Mouse (Mus musculus): ENCODE results near the gene Cant1. TPM values are rescaled to one million over a fixed set of nuclear protein-coding genes. Genes with fewer than 3 reads are reported as not detected.

The Cant1 gene
- polyA plus RNA-seq, 1 experiment from 2014 or later, result 19.1 TPM

GRCm38 (mm10) chr11:118447346-118447745 is 28.5 kb upstream of the Cant1 start:
- no peak overlapping the region for H3K4me2 ChIP-seq
- ATAC-seq (ENCODE audit: extremely low read depth, insufficient number of reproducible peaks, low FRiP score, low TSS enrichment), result no peak
- H3K27ac ChIP-seq (replicated peaks), result no peak overlapping the region
- H3K9me3 ChIP-seq, result no peaks in the 10 kb centered on the region
- H3K27me3 ChIP-seq (replicated peaks), result peaks cover 29% of the 10 kb centered on the region
- H3K4me3 ChIP-seq, result no peak overlapping the region
- WGBS, result 73% methylated on average over 4 of the region's 4 CpGs
- H3K36me3 ChIP-seq, result peaks cover 4% of the 10 kb centered on the region; the same call in 1 of the 2 replicates
- H3K4me1 ChIP-seq, result peaks cover 8% of the 10 kb centered on the region
- H3K9ac ChIP-seq, result no peak overlapping the region

- ATAC-seq (ENCODE audit: extremely low read depth, insufficient number of reproducible peaks, low FRiP score, low TSS enrichment), result no peak
These were observed 27.0 kb upstream of the Cant1 start for GRCm38 (mm10) chr11:118445843-118446242.

DNA sequence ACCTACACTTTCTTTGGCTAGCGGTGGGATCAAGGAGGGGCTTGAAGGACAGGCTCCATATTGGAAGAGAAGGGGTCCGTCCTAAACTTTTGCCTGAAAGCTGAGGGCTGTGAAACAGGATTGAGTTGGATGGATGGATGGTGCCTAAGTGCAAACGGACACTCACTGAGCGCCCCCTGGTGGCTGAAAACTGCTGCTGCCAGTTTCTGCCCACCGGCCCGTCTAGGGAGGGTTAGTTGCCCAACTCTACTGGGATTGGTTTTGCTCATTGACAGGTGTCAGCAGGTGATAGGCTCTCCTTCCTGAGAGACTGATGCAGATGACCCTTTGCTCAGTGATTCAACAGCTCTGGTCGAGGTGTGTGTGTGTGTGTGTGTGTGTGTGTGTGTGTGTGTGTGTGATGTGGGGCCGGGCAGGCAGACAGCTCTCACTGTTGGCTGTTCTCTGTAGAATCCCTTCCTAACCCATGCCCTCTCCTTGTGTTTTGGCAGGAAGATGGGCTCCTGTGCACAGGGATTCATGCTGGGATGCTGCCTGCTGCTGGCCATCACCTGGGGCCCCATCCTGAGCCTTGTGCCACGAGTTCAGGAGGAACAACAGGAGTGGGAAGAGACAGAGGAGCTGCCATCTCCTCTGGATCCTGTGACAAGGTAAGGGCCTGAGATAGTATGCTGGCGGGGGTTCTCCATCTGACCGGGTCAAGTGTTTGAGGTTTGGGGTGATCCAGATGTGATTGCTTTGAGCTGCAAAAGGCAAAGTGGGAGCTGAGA is 24.5 kb upstream of the Cant1 start:
- no peak overlapping the region for H3K9ac ChIP-seq
- H3K9me3 ChIP-seq, result no peaks in the 10 kb centered on the region
- 0 out of 2 replicates have a peak overlapping the region, but pooled peaks have one; percentile 16 for H3K4me2 ChIP-seq
- H3K27ac ChIP-seq (replicated peaks), result no peak overlapping the region
- peaks cover 22% of the 10 kb centered on the region for H3K4me1 ChIP-seq
- 0 out of 2 replicates have a peak, but pooled peaks have one; percentile 40 for ATAC-seq (ENCODE audit: extremely low read depth, insufficient number of reproducible peaks, low FRiP score, low TSS enrichment)
- WGBS, result 29% methylated on average over 11 of the region's 11 CpGs
- no peak overlapping the region for H3K4me3 ChIP-seq
- peaks cover 29% of the 10 kb centered on the region for H3K27me3 ChIP-seq (replicated peaks)
- H3K36me3 ChIP-seq, result peaks cover 4% of the 10 kb centered on the region; the same call in 1 of the 2 replicates

More at GRCm38 (mm10) chr11:118445843-118446242, 27.0 kb upstream of the Cant1 start:
- Histone ChIP-seq H3K9me3 (no peaks in the 10 kb centered on the region), H3K4me3 (no peak overlapping the region), H3K27me3 (replicated peaks) (peaks cover 29% of the 10 kb centered on the region), H3K27ac (replicated peaks) (no peak overlapping the region), H3K4me2 (no peak overlapping the region), H3K4me1 (peaks cover 9% of the 10 kb centered on the region), H3K9ac (no peak overlapping the region), H3K36me3 (peaks cover 4% of the 10 kb centered on the region; the same call in 1 of the 2 replicates)
- 10% methylated on average over 3 of the region's 3 CpGs for WGBS

- H3K27me3 ChIP-seq (replicated peaks), result peaks cover 28% of the 10 kb centered on the region
These were observed 23.8 kb upstream of the Cant1 start for GRCm38 (mm10) chr11:118442691-118443090.

GRCm38 (mm10) chr11:118438665-118439414 is 20.0 kb upstream of the Cant1 start:
- H3K4me3 ChIP-seq, result no peak overlapping the region
- peaks cover 6% of the 10 kb centered on the region for H3K27me3 ChIP-seq (replicated peaks)
- peaks cover 44% of the 10 kb centered on the region for H3K4me1 ChIP-seq
- H3K27ac ChIP-seq (replicated peaks), result peak overlapping the region; percentile 37
- ATAC-seq (ENCODE audit: extremely low read depth, insufficient number of reproducible peaks, low FRiP score, low TSS enrichment), result no peak
- no peak overlapping the region for H3K4me2 ChIP-seq
- no peaks in the 10 kb centered on the region for H3K9me3 ChIP-seq
- no peak overlapping the region for H3K9ac ChIP-seq
- no peaks in the 10 kb centered on the region for H3K36me3 ChIP-seq
- 34% methylated on average over 11 of the region's 11 CpGs for WGBS

More at GRCm38 (mm10) chr11:118442691-118443090, 23.8 kb upstream of the Cant1 start:
- 0 out of 2 replicates have a peak overlapping the region, but pooled peaks have one; percentile 16 for H3K4me2 ChIP-seq
- H3K27ac ChIP-seq (replicated peaks), result no peak overlapping the region
- H3K9ac ChIP-seq, result 0 out of 2 replicates have a peak overlapping the region, but pooled peaks have one; percentile 24
- H3K36me3 ChIP-seq, result peaks cover under 1% of the 10 kb centered on the region; the same call in 1 of the 2 replicates
- no peak for ATAC-seq (ENCODE audit: extremely low read depth, insufficient number of reproducible peaks, low FRiP score, low TSS enrichment)
- no peak overlapping the region for H3K4me3 ChIP-seq
- peaks cover 29% of the 10 kb centered on the region for H3K4me1 ChIP-seq
- H3K9me3 ChIP-seq, result no peaks in the 10 kb centered on the region
- 24% methylated on average over 13 of the region's 13 CpGs for WGBS

GRCm38 (mm10) chr11:118436471-118436935 is 17.6 kb upstream of the Cant1 start:
- Histone ChIP-seq H3K4me3 (no peak overlapping the region), H3K4me2 (no peak overlapping the region), H3K9me3 (no peaks in the 10 kb centered on the region), H3K9ac (no peak overlapping the region), H3K27me3 (replicated peaks) (no peaks in the 10 kb centered on the region; the same call in 1 of the 2 replicates), H3K36me3 (no peaks in the 10 kb centered on the region), H3K27ac (replicated peaks) (no peak overlapping the region), H3K4me1 (peaks cover 54% of the 10 kb centered on the region)
- 36% methylated on average over 6 of the region's 6 CpGs for WGBS
- no peak for ATAC-seq (ENCODE audit: extremely low read depth, insufficient number of reproducible peaks, low FRiP score, low TSS enrichment)

GRCm38 (mm10) chr11:118434093-118434492 is 15.2 kb upstream of the Cant1 start:
- Histone ChIP-seq H3K9ac (peak overlapping the region; percentile 58), H3K27me3 (replicated peaks) (peaks cover 3% of the 10 kb centered on the region)

DNA sequence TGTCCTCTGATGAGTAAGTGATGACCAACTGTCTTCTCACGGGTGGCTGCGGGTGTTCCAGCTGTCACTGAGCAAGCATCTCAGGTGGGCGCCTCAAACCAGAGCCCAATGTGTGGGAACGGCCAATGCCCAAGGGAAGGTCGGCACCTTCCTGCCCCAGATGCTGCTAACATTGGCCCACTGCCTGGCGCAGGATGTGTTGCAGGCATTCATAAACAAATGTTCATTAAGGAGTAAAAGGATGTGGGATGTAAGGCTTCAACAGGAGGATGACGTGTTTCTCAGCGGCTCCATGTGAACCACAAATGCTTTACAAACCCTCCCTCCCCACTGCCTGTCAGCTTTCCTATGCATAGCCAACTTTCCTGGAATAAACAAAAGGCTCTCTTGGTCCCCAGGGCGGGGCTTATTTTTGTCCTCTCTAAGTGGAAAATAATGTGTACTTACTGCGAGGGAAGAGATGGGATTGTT is 14.5 kb upstream of the Cant1 start:
- peak overlapping the region; percentile 58 for H3K9ac ChIP-seq
- H3K4me2 ChIP-seq, result peak overlapping the region; percentile 64
- H3K27ac ChIP-seq (replicated peaks), result peak overlapping the region; percentile 61
- 59% methylated on average over 10 of the region's 10 CpGs for WGBS
- no peak for ATAC-seq (ENCODE audit: extremely low read depth, insufficient number of reproducible peaks, low FRiP score, low TSS enrichment)
- H3K27me3 ChIP-seq (replicated peaks), result peaks cover 10% of the 10 kb centered on the region
- H3K9me3 ChIP-seq, result no peaks in the 10 kb centered on the region
- H3K4me1 ChIP-seq, result peaks cover 70% of the 10 kb centered on the region
- H3K36me3 ChIP-seq, result no peaks in the 10 kb centered on the region
- peak overlapping the region; percentile 41 for H3K4me3 ChIP-seq

More at GRCm38 (mm10) chr11:118434093-118434492, 15.2 kb upstream of the Cant1 start:
- peak overlapping the region; percentile 64 for H3K4me2 ChIP-seq
- peaks cover 70% of the 10 kb centered on the region for H3K4me1 ChIP-seq
- peak overlapping the region; percentile 41 for H3K4me3 ChIP-seq
- ATAC-seq (ENCODE audit: extremely low read depth, insufficient number of reproducible peaks, low FRiP score, low TSS enrichment), result no peak
- H3K27ac ChIP-seq (replicated peaks), result peak overlapping the region; percentile 61
- 26% methylated on average over 13 of the region's 13 CpGs for WGBS
- H3K9me3 ChIP-seq, result no peaks in the 10 kb centered on the region
- H3K36me3 ChIP-seq, result no peaks in the 10 kb centered on the region

DNA sequence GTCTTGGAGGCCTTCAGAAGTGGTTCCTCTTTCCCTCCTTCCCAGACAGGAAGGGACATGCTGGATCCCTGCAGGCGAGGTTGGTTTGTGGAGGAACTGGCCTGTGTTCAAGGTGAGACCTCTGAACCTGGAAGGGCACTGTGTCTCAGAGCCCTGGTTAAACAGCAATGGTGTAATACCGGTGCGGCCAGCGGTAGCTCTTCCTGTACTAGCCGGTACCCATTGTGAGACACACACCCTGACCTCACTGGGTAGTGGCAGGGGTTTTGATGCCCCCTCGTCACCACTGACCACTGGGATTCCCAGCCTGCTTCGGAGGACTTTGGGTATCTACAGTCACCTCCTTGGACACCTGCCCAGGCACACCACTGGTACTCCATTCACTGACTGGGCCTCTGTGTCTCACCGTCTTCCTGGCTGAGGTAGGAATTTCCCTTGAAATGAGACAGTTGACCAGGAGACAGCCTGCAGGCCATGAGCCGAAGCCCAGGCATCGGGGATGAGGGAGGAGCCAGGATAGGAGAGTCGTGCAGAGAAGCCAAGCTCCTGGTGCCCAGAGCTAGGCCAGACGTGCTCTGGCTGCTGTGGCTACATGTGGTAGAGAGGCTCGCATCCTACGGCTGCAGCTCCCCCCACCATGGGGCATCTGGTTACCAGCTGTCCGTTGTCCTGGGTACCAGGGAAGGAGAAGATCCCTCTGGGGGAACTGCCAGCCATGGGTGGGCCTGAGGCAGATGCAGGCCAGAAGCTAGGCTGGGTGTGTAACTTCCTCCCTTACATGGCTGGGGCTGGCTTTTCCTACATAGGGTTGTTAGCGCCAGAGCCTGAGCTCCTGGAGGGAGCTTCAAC is 12.4 kb upstream of the Cant1 start:
- H3K36me3 ChIP-seq, result no peaks in the 10 kb centered on the region
- H3K27ac ChIP-seq (replicated peaks), result peak overlapping the region; percentile 24; the same call in 1 of the 2 replicates
- no peaks in the 10 kb centered on the region for H3K9me3 ChIP-seq
- H3K9ac ChIP-seq, result 0 out of 2 replicates have a peak overlapping the region, but pooled peaks have one; percentile 3
- H3K4me2 ChIP-seq, result no peak overlapping the region
- no peak for ATAC-seq (ENCODE audit: extremely low read depth, insufficient number of reproducible peaks, low FRiP score, low TSS enrichment)
- WGBS, result 71% methylated on average over 16 of the region's 16 CpGs
- peaks cover 20% of the 10 kb centered on the region for H3K27me3 ChIP-seq (replicated peaks)
- no peak overlapping the region for H3K4me3 ChIP-seq
- H3K4me1 ChIP-seq, result peaks cover 78% of the 10 kb centered on the region

- H3K9me3 ChIP-seq, result no peaks in the 10 kb centered on the region
- H3K27me3 ChIP-seq (replicated peaks), result peaks cover 20% of the 10 kb centered on the region
- peak overlapping the region; percentile 67 for H3K4me2 ChIP-seq
- no peaks in the 10 kb centered on the region for H3K36me3 ChIP-seq
- peaks cover 79% of the 10 kb centered on the region for H3K4me1 ChIP-seq
- WGBS, result 47% methylated on average over 4 of the region's 4 CpGs
- no peak for ATAC-seq (ENCODE audit: extremely low read depth, insufficient number of reproducible peaks, low FRiP score, low TSS enrichment)
- peak overlapping the region; percentile 24; the same call in 1 of the 2 replicates for H3K27ac ChIP-seq (replicated peaks)
- H3K4me3 ChIP-seq, result no peak overlapping the region
- H3K9ac ChIP-seq, result no peak overlapping the region
These were observed 11.5 kb upstream of the Cant1 start for GRCm38 (mm10) chr11:118430291-118430885.
